Mouse (Mus musculus) olfactory bulb, adult 2 months (tissue): ENCODE measurements around the gene Arid1b.

ENCODE experiments used
- CTCF ChIP-seq: fragments of 200-500 bp; IDR thresholded peaks from 2 replicates; pipeline ENCODE4 v1.5.1; 2012; ENCODE audit warnings: low read depth, mild to moderate bottlenecking, low read length, moderate library complexity; ENCODE audit not compliant: insufficient read depth
- POLR2A ChIP-seq: fragments of 200-500 bp; IDR thresholded peaks from 2 replicates; pipeline ENCODE4 v1.6.1; 2012; ENCODE audit warnings: mild to moderate bottlenecking, low read depth, low read length, moderate library complexity; ENCODE audit not compliant: insufficient read depth

GRCm38 (mm10) chr17:5012517-5012916 is 18.4 kb downstream of the Arid1b start:
- TF ChIP-seq CTCF: no peak
- no peak for TF ChIP-seq POLR2A
